Mouse (Mus musculus): ENCODE measurements around the gene Gm9639. TPM values are rescaled to one million over a fixed set of nuclear protein-coding genes. Genes with fewer than 3 reads are reported as not detected.
"Not testable (repeated sequence)": the region's sequence is repeated elsewhere in the genome, so short reads cannot be mapped to it uniquely, and the experiment has no call there.

Gene Gm9639
- not detected for total RNA-seq (2021)

GRCm38 (mm10) chr10:77794976-77795375 is at the start of gene Gm9639:
Gene Gm9639, minus strand, starts transcription at chr10:77795076.
- DNase-seq, result peak in 1 of 2 experiments; percentile 29
- intact Hi-C loops (cut with DNase I), result no loop called here

- no peak for DNase-seq
- intact Hi-C loops (cut with DNase I), result no loop called here
Observed at GRCm38 (mm10) chr10:77839006-77839405, 44.1 kb upstream of the Gm9639 start.

- intact Hi-C loops (cut with DNase I), result no loop called here
- no peak for DNase-seq
Observed at GRCm38 (mm10) chr10:77835647-77836046, 40.8 kb upstream of the Gm9639 start, which contains the start of gene Krtap10-10. Gene Krtap10-10, plus strand, starts transcription at chr10:77835947.

GRCm38 (mm10) chr10:77826951-77827350 is 32.1 kb upstream of the Gm9639 start, which contains the start of gene Krtap10-4:
Gene Krtap10-4, minus strand, starts transcription at chr10:77827095.
- intact Hi-C loops (cut with DNase I), result no loop called here
- no peak for DNase-seq

- intact Hi-C loops (cut with DNase I), result loop anchor here (5.0 kb wide), 1 partner anchor 192 kb away; no protein-coding TSS in a partner anchor
- no peak for DNase-seq
Observed at GRCm38 (mm10) chr10:77819203-77819602, 24.3 kb upstream of the Gm9639 start.

GRCm38 (mm10) chr10:77818523-77818922 is 23.6 kb upstream of the Gm9639 start:
- no peak for DNase-seq
- intact Hi-C loops (cut with DNase I), result loop anchor here (5.0 kb wide), 1 partner anchor 191 kb away; no protein-coding TSS in a partner anchor

- peak; percentile 7 to 44 for DNase-seq
- intact Hi-C loops (cut with DNase I), result loop anchor here (5.0 kb wide), 1 partner anchor 188 kb away; no protein-coding TSS in a partner anchor
Observed at GRCm38 (mm10) chr10:77815514-77815913, 20.6 kb upstream of the Gm9639 start.

GRCm38 (mm10) chr10:77814382-77814781 is 19.5 kb upstream of the Gm9639 start, which contains the start of gene Gm2696:
Gene Gm2696, plus strand, starts transcription at chr10:77814682.
- intact Hi-C loops (cut with DNase I), result no loop called here
- DNase-seq, result no peak

GRCm38 (mm10) chr10:77811743-77812142 is 16.9 kb upstream of the Gm9639 start, which contains the start of gene Gm9507:
Gene Gm9507, minus strand, starts transcription at chr10:77811843.
- intact Hi-C loops (cut with DNase I), result no loop called here
- DNase-seq, result no peak

GRCm38 (mm10) chr10:77804095-77804494 is 9.2 kb upstream of the Gm9639 start:
- intact Hi-C loops (cut with DNase I), result no loop called here
- DNase-seq, result no peak

- DNase-seq, result no peak
- intact Hi-C loops (cut with DNase I), result no loop called here
Observed at GRCm38 (mm10) chr10:77798921-77799508, 4.1 kb upstream of the Gm9639 start, which contains the start of gene Gm19668. Gene Gm19668, minus strand, starts transcription at chr10:77799133.

- peak; percentile 31 to 50 for DNase-seq
- intact Hi-C loops (cut with DNase I), result not testable (repeated sequence)
Observed at GRCm38 (mm10) chr10:77798164-77798920, 3.5 kb upstream of the Gm9639 start.

GRCm38 (mm10) chr10:77797677-77798076 is 2.8 kb upstream of the Gm9639 start:
- intact Hi-C loops (cut with DNase I), result no loop called here
- DNase-seq, result peak; percentile 44 to 50

- intact Hi-C loops (cut with DNase I), result loop anchor here (10.0 kb wide), 1 partner anchor 126 kb away; no protein-coding TSS in a partner anchor
- DNase-seq, result no peak
Observed at GRCm38 (mm10) chr10:77788621-77789020, 6.3 kb downstream of the Gm9639 start.

GRCm38 (mm10) chr10:77787876-77788275 is 7.0 kb downstream of the Gm9639 start, which contains the start of gene Gm7137:
Gene Gm7137, minus strand, starts transcription at chr10:77788200.
- intact Hi-C loops (cut with DNase I), result loop anchor here (10.0 kb wide), 1 partner anchor 127 kb away; no protein-coding TSS in a partner anchor
- peak; percentile 47 to 55 for DNase-seq

- not testable (repeated sequence) for DNase-seq
- intact Hi-C loops (cut with DNase I), result loop anchor here (10.0 kb wide), 1 partner anchor 131 kb away; no protein-coding TSS in a partner anchor
Observed at GRCm38 (mm10) chr10:77783396-77783795, 11.5 kb downstream of the Gm9639 start.

- intact Hi-C loops (cut with DNase I), result loop anchor here (10.0 kb wide), 1 partner anchor 132 kb away; no protein-coding TSS in a partner anchor
- DNase-seq, result not testable (repeated sequence)
Observed at GRCm38 (mm10) chr10:77782442-77782841, 12.4 kb downstream of the Gm9639 start, which contains the start of gene Gm3250. Gene Gm3250, minus strand, starts transcription at chr10:77782542.

- intact Hi-C loops (cut with DNase I), result not testable (repeated sequence)
Observed at GRCm38 (mm10) chr10:77776844-77777243, 18.0 kb downstream of the Gm9639 start, which contains the start of gene Gm7138. Gene Gm7138, minus strand, starts transcription at chr10:77776944.

GRCm38 (mm10) chr10:77772142-77772541 is 22.7 kb downstream of the Gm9639 start:
- DNase-seq; intact Hi-C loops (cut with DNase I): not testable (repeated sequence)

More at GRCm38 (mm10) chr10:77776844-77777243, 18.0 kb downstream of the Gm9639 start, which contains the start of gene Gm7138:
- not testable (repeated sequence) for DNase-seq

- DNase-seq; intact Hi-C loops (cut with DNase I): not testable (repeated sequence)
Observed at GRCm38 (mm10) chr10:77771225-77771624, 23.7 kb downstream of the Gm9639 start, which contains the start of gene Gm3238. Gene Gm3238, minus strand, starts transcription at chr10:77771325.

GRCm38 (mm10) chr10:77769727-77770126 is 25.1 kb downstream of the Gm9639 start:
- intact Hi-C loops (cut with DNase I), result no loop called here
- DNase-seq, result no peak

Data from heart, postnatal 10 days (tissue).